Mouse (Mus musculus): ENCODE results near the gene Fut8. TPM values are rescaled to one million over a fixed set of nuclear protein-coding genes. Genes with fewer than 3 reads are reported as not detected.
A peak's percentile ranks its signal among the peaks of the same experiment; 100 is the strongest.

Gene Fut8
- total and polyA plus RNA-seq, 3 experiments, result 60.6 to 124 (median 86.0) TPM

GRCm38 (mm10) chr12:77198253-77198652, 39.7 kb upstream of the Fut8 start:
- H3K27ac ChIP-seq (ENCODE audit: insufficient read depth, low read depth), result no peak overlapping the region
- dilution Hi-C loops (cut with MboI; ENCODE audit: extremely low pct_ligation_motif_present, extremely low pct_unique_long_range_greater_than_20kb, low sequenced_read_pairs) (no loop called here), in situ Hi-C loops (cut with MboI; ENCODE audit: low pct_ligation_motif_present, low pct_unique_long_range_greater_than_20kb, low sequenced_read_pairs) (no loop called here)
- H3K9me3 ChIP-seq (replicated peaks; ENCODE audit: low read length), result peaks cover 5% of the 10 kb centered on the region
- no peak overlapping the region for H3K4me2 ChIP-seq (ENCODE audit: insufficient read depth, low read depth, poor library complexity, severe bottlenecking)
- no peaks in the 10 kb centered on the region for H3K79me2 ChIP-seq (replicated peaks; ENCODE audit: control insufficient read depth, extremely low read depth, insufficient read depth, poor library complexity, severe bottlenecking)
- H3K4me3 ChIP-seq (replicated peaks in 1 of 3; ENCODE audit: low read depth in 2 of 3, low read length in 2 of 3, poor library complexity in 1 of 3), result no peak overlapping the region
- H3K36me3 ChIP-seq (replicated peaks in 1 of 2; ENCODE audit: control insufficient read depth in 1 of 2, insufficient read depth in 1 of 2, low read length in 1 of 2), result no peaks in the 10 kb centered on the region
- H3K27me3 ChIP-seq (replicated peaks), result no peaks in the 10 kb centered on the region
- peak; percentile 45 for DNase-seq (ENCODE audit: extremely low read depth)
- TF ChIP-seq BHLHE40 (IDR thresholded peaks at IDR 0.05; ENCODE audit: low read depth, low read length) (peak; percentile 47), ETS1 (conservative IDR thresholded peaks at IDR 0.05; ENCODE audit: low read depth, low read length) (no peak)
- H3K9ac ChIP-seq (ENCODE audit: insufficient read depth, low read depth), result no peak overlapping the region
- H3K4me1 ChIP-seq (ENCODE audit: control insufficient read depth in 1 of 2, insufficient read depth in 2 of 2), result peaks cover 9 to 56% of the 10 kb centered on the region in 2 experiments

- Histone ChIP-seq H3K79me2 (replicated peaks; ENCODE audit: control insufficient read depth, extremely low read depth, insufficient read depth, poor library complexity, severe bottlenecking) (no peaks in the 10 kb centered on the region), H3K4me2 (ENCODE audit: insufficient read depth, low read depth, poor library complexity, severe bottlenecking) (no peak overlapping the region), H3K4me3 (replicated peaks in 1 of 3; ENCODE audit: low read depth in 2 of 3, low read length in 2 of 3, poor library complexity in 1 of 3) (no peak overlapping the region), H3K9me3 (replicated peaks; ENCODE audit: low read length) (no peaks in the 10 kb centered on the region), H3K4me1 (ENCODE audit: control insufficient read depth in 1 of 2, insufficient read depth in 2 of 2) (peaks cover 11 to 27% of the 10 kb centered on the region in 2 experiments), H3K27me3 (replicated peaks) (no peaks in the 10 kb centered on the region), H3K27ac (ENCODE audit: insufficient read depth, low read depth) (no peak overlapping the region), H3K36me3 (replicated peaks in 1 of 2; ENCODE audit: control insufficient read depth in 1 of 2, insufficient read depth in 1 of 2, low read length in 1 of 2) (no peaks in the 10 kb centered on the region), H3K9ac (ENCODE audit: insufficient read depth, low read depth) (no peak overlapping the region)
- dilution Hi-C loops (cut with MboI; ENCODE audit: extremely low pct_ligation_motif_present, extremely low pct_unique_long_range_greater_than_20kb, low sequenced_read_pairs), result no loop called here
- in situ Hi-C loops (cut with MboI; ENCODE audit: low pct_ligation_motif_present, low pct_unique_long_range_greater_than_20kb, low sequenced_read_pairs), result no loop called here
- TF ChIP-seq RAD21 (IDR thresholded peaks at IDR 0.05; ENCODE audit: low read depth, low read length) (no peak), MYC (IDR thresholded peaks at IDR 0.05; ENCODE audit: low read depth, low read length) (no peak), NELFE (IDR thresholded peaks at IDR 0.05; ENCODE audit: low read depth, low read length) (no peak), TBP (conservative IDR thresholded peaks at IDR 0.05; ENCODE audit: low read depth, low read length) (no peak), TCF12 (IDR thresholded peaks at IDR 0.05; ENCODE audit: low read depth, low read length) (no peak), HCFC1 (IDR thresholded peaks at IDR 0.05; ENCODE audit: low read depth, low read length) (no peak), MXI1 (IDR thresholded peaks at IDR 0.05; ENCODE audit: low read depth, low read length) (no peak), ZC3H11A (IDR thresholded peaks at IDR 0.05; ENCODE audit: low read depth, low read length) (no peak), SIN3A (IDR thresholded peaks at IDR 0.05; ENCODE audit: low read length) (no peak), MAFK (IDR thresholded peaks at IDR 0.05; ENCODE audit: insufficient replicate concordance, low read length) (no peak), BHLHE40 (IDR thresholded peaks at IDR 0.05; ENCODE audit: low read depth, low read length) (no peak), RCOR1 (conservative IDR thresholded peaks at IDR 0.05; ENCODE audit: low read depth, low read length) (no peak), CHD1 (IDR thresholded peaks at IDR 0.05; ENCODE audit: low read depth, low read length) (no peak), MAZ (IDR thresholded peaks at IDR 0.05; ENCODE audit: low read depth, low read length) (no peak), MAX (IDR thresholded peaks at IDR 0.05; ENCODE audit: low read length) (no peak), ZNF384 (IDR thresholded peaks at IDR 0.05; ENCODE audit: low read depth, low read length) (no peak)
- no peak for DNase-seq (ENCODE audit: extremely low read depth)
Observed at GRCm38 (mm10) chr12:77201461-77202143, 36.3 kb upstream of the Fut8 start.

Measured in CH12.LX (cell line).